Mouse (Mus musculus): ENCODE results near the gene B9d1. TPM values are rescaled to one million over a fixed set of nuclear protein-coding genes. Genes with fewer than 3 reads are reported as not detected.

The B9d1 gene
- polyA plus RNA-seq, 1 experiment from 2014 or later, result 34.4 TPM

Other genes with a start within 250 kb of the B9d1 start
- 47.9 and 56.0 TPM in 2 replicates for gene Aldh3a2, start 237.7 kb upstream of the B9d1 start, polyA plus RNA-seq (2014; fragmentation: Nextera tagmentation; extraction: Ambion mirVana)
- not detected in 2 replicates for gene Slc47a2, start 162.3 kb upstream of the B9d1 start, polyA plus RNA-seq (2014; fragmentation: Nextera tagmentation; extraction: Ambion mirVana)
- 0.43 and 0.62 TPM in 2 replicates for gene Slc47a1, start 126.8 kb upstream of the B9d1 start, polyA plus RNA-seq (2014; fragmentation: Nextera tagmentation; extraction: Ambion mirVana)
- gene Rnf112, start 51.0 kb upstream of the B9d1 start, polyA plus RNA-seq (2014; fragmentation: Nextera tagmentation; extraction: Ambion mirVana), result 0.85 and 1.0 TPM in 2 replicates
- 239 and 268 TPM in 2 replicates for gene Mfap4, start 19.7 kb upstream of the B9d1 start, polyA plus RNA-seq (2014; fragmentation: Nextera tagmentation; extraction: Ambion mirVana)
- 41.9 and 47.3 TPM in 2 replicates for gene Mapk7, start 10.7 kb upstream of the B9d1 start, polyA plus RNA-seq (2014; fragmentation: Nextera tagmentation; extraction: Ambion mirVana)
- 23.5 and 26.5 TPM in 2 replicates for gene Epn2, start 74.5 kb downstream of the B9d1 start, polyA plus RNA-seq (2014; fragmentation: Nextera tagmentation; extraction: Ambion mirVana)
- 6.5 and 6.6 TPM in 2 replicates for gene Grap, start 148.1 kb downstream of the B9d1 start, polyA plus RNA-seq (2014; fragmentation: Nextera tagmentation; extraction: Ambion mirVana)
- gene Fam83g, start 178.9 kb downstream of the B9d1 start, polyA plus RNA-seq (2014; fragmentation: Nextera tagmentation; extraction: Ambion mirVana), result 3.7 and 4.6 TPM in 2 replicates
- gene Slc5a10, start 215.7 kb downstream of the B9d1 start, polyA plus RNA-seq (2014; fragmentation: Nextera tagmentation; extraction: Ambion mirVana), result not detected in 2 replicates

All from intestine, embryonic 14.5 days (tissue).